Mouse (Mus musculus) CD8-positive naive resting alpha-beta T cell, adult 2 months (primary cell): ENCODE measurements around the gene Ednrb.

ENCODE experiments used
- DNase-seq, 2 experiments: peaks; one replicate each; pipeline ENCODE4 v3.0.0; 2022; ENCODE audit warnings: low read depth in 2 of 2, low spot score in 2 of 2

The Ednrb gene

GRCm38 (mm10) chr14:103767488-103767887 is 76.7 kb downstream of the Ednrb start:
- no peak for DNase-seq
